Mouse (Mus musculus) brain, embryonic 14.5 days (tissue): ENCODE results near the gene Zfr2.

Experiments used
- CTCF ChIP-seq: fragments of 200-500 bp; IDR thresholded peaks from 2 replicates; pipeline ENCODE4 v1.5.1; 2012; ENCODE audit warnings: inconsistent platforms, mild to moderate bottlenecking, moderate library complexity, borderline replicate concordance; ENCODE audit not compliant: insufficient read depth, insufficient read length; ENCODE audit errors: extremely low read depth
- POLR2A ChIP-seq: fragments of 200-500 bp; IDR thresholded peaks from 2 replicates; pipeline ENCODE4 v1.6.1; 2012; ENCODE audit warnings: mild to moderate bottlenecking, inconsistent platforms, borderline replicate concordance; ENCODE audit not compliant: poor library complexity, insufficient read depth, insufficient read length, severe bottlenecking; ENCODE audit errors: extremely low read depth

- TF ChIP-seq CTCF: no peak
- no peak for TF ChIP-seq POLR2A
Measured at GRCm38 (mm10) chr10:81229735-81230437, 3.1 kb upstream of the Zfr2 start.
